Mouse (Mus musculus): Measurements from ENCODE around the gene Gramd4.
A peak's percentile ranks its signal among the peaks of the same experiment; 100 is the strongest.

Gene Gramd4

DNA sequence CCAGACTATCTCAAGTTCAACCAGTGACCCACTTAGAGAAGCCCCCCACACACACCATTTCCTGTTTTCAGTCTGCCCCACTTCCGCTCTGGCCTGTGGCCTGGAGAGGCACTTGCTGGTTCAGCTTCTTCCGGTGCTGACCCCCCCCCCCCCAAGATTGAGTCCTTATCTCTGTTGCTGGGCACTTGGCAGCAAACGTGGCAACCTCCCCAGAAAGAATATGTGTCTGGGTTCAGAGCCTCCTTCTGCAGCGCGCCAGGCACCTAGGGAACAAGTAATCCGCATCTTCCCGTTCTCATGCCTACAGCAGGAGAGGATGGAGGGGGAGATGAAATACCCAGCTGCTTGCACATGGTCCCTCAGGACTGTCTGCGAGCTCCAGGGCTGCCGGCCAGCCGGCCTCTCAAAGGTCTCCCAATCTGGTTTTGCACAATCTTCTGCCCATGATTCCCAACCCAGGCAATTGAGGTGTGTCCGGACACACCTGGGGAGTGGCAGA is 124.5 kb downstream of the Gramd4 start:
- DNase-seq (ENCODE audit: low spot score in 2 of 2), result peak in 1 of 2 experiments; percentile 56

GRCm38 (mm10) chr15:86182646-86183045 is 125.2 kb downstream of the Gramd4 start:
- peak; percentile 59 to 78 for DNase-seq (ENCODE audit: low spot score in 2 of 2)

DNA sequence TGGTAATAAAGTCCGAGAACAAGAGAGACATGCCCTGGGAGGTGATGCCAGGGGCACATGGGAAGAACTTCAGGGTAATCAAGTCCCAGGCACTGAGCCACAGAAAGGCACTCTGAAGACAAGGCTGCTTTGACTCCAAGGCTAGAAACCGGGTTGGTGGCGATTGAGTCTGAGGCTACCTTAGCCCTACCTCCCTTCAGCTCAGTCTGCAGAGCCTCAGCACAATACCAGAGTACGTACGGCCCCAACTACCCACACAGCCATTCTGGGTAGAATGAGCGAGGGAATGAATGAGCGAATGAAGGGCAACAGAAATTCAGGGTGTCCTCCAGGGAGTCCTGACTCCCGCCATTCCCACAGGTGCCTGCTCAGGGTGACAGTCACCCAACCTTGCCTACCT is 126.0 kb downstream of the Gramd4 start:
- DNase-seq (ENCODE audit: low spot score in 2 of 2), result no peak

DNA sequence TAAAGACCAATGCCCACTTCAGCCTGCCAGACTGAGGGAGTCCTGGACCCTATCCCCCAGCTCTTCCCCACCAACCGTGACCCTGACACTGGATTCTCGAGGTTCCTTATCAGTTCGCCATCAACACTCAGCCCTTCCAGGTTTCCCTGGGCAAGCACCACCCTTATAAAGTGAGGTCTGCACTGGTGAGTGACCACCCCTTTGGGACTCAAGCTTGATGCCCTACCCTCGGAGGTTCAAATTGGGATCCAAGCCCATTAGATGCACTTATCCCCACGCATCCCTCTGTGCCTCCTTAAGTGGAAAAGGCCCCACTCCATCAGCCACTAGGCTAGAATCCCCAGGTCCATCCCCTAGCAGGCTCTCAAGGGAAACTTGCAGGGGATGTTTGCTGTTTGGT is 126.6 kb downstream of the Gramd4 start:
- DNase-seq (ENCODE audit: low spot score in 2 of 2), result no peak

DNA sequence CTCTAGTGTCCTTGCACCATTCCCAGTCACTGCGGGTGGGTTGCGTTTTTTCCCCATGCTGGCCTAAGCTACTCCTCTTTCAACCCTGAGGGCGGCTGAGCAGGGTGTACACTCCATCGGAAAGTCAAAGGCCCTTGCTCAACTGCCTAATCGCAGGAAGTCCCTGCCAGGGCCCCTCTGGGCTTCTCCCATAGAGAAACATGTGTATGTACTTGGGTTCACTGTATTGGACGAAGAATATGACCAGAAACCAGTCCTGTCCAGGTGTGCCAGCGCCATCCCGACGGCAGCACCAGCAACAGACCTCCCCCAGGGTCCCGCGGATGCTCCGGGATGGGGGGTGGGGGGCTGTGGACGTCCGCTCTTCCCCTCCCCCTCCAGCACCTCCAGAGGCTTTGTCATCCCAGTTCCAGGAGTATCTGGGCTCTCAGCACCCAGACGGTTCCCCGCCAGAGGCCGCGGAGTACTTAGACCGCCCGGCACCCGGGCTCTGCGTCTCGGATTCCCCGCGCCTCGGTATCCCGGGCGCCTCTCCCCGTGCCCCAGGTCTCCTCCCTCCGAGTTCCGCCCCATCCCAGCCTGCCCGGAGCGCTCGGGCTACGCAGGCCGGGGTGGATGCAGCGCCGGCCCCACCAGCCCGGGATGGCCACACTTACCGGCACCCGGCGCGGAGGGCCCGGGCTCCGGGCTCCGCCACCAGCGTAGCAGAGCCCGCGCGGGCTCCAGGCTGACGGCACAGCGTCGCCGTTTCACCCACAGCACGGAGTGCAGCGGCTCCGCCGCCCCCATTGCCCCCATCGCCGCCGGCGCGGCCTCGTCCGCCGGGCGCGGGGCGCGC is 127.6 kb downstream of the Gramd4 start:
- DNase-seq (ENCODE audit: low spot score in 2 of 2), result peak in 1 of 2 experiments; percentile 67

- DNase-seq (ENCODE audit: low spot score in 2 of 2), result peak; percentile 85 to 88
Measured at GRCm38 (mm10) chr15:86185689-86186569, 128.4 kb downstream of the Gramd4 start, which contains the start of gene Cerk. Gene Cerk, minus strand, starts transcription at chr15:86186141.

GRCm38 (mm10) chr15:86186686-86187085 is 129.2 kb downstream of the Gramd4 start:
- DNase-seq (ENCODE audit: low spot score in 2 of 2), result no peak

Measured in right cerebral cortex, postnatal 10 days (tissue).